Mouse (Mus musculus) heart, adult 2 months (tissue): Measurements from ENCODE around the gene Rgs3. TPM values are rescaled to one million over a fixed set of nuclear protein-coding genes. Genes with fewer than 3 reads are reported as not detected.

Source experiments
- DNase-seq, 2 experiments: peaks; one replicate each; pipeline ENCODE4 v3.0.0; 2021
- H3K27ac ChIP-seq: fragments of 200-600 bp; 2 replicates; pipeline ENCODE4 v1.8.1; 2022
- H3K27me3 ChIP-seq: fragments of 200-500 bp; 2 replicates; pipeline ENCODE4 v1.6.1; 2012; ENCODE audit warnings: mild to moderate bottlenecking, low read length, inconsistent platforms, mixed read lengths; ENCODE audit not compliant: control insufficient read depth, insufficient read depth
- H3K36me3 ChIP-seq: fragments of 200-500 bp; 2 replicates; pipeline ENCODE4 v1.6.1; 2012; ENCODE audit warnings: low read length, inconsistent platforms; ENCODE audit not compliant: control insufficient read depth, insufficient read depth
- H3K4me1 ChIP-seq: fragments of 200-500 bp; 2 replicates; pipeline ENCODE4 v1.6.1; 2011; ENCODE audit warnings: low read length; ENCODE audit not compliant: control insufficient read depth, insufficient read depth
- H3K4me3 ChIP-seq: fragments of 200-600 bp; 2 replicates; pipeline ENCODE4 v1.8.1; 2022
- H3K79me2 ChIP-seq: fragments of 200-500 bp; replicated peaks from 2 replicates; pipeline ENCODE4 v1.6.1; 2012; ENCODE audit warnings: mild to moderate bottlenecking, inconsistent platforms, low read length, moderate library complexity, mixed read lengths; ENCODE audit not compliant: control insufficient read depth, insufficient read depth
- H3K9ac ChIP-seq: fragments of 200-500 bp; 2 replicates; pipeline ENCODE4 v1.6.1; 2012; ENCODE audit warnings: low read depth, mild to moderate bottlenecking, control low read depth, inconsistent platforms, low read length, mixed read lengths
- CTCF ChIP-seq: fragments of 200-600 bp; IDR thresholded peaks from 2 replicates; pipeline ENCODE4 v1.8.1; 2022; ENCODE audit warnings: antibody characterized with exemption, mild to moderate bottlenecking, moderate library complexity
- EP300 ChIP-seq: fragments of 200-500 bp; IDR thresholded peaks from 2 replicates; pipeline ENCODE4 v1.6.1; 2011; ENCODE audit warnings: low read depth, low read length, control low read depth; ENCODE audit not compliant: insufficient read depth
- POLR2A ChIP-seq: fragments of 200-500 bp; IDR thresholded peaks from 2 replicates; pipeline ENCODE4 v1.6.1; 2011; ENCODE audit warnings: mild to moderate bottlenecking, low read depth, low read length, control low read depth; ENCODE audit not compliant: insufficient read depth
- WGBS: fragments of 180-500 bp; shearing (Covaris S2); methylation state at CpG from one replicate; pipeline ENCODE4 v1.1.7; 2018; 5-methylcytosine and 5-hydroxymethylcytosine counted together
- intact Hi-C: fragments of 180-260 bp; cut with DNase I; formaldehyde crosslinking; loops from one replicate; pipeline ENCODE4 v1.15.1; 2025
- polyA plus RNA-seq: library from polyadenylated mRNA; depleted of rRNA; stranded (reverse); fragments of >200 nt; gene quantifications from 2 replicates; pipeline ENCODE4 v1.2.3, GENCODE M21; 2012
- total RNA-seq, 2 experiments: library from RNA; stranded (reverse); gene quantifications; 2 replicates each; pipeline ENCODE4 v1.2.3; 2021

Gene Rgs3
- total and polyA plus RNA-seq, 3 experiments = 23.5 to 48.1 (median 33.7) TPM

GRCm38 (mm10) chr4:62634840-62635239 lies 75.2 kb downstream of the Rgs3 start:
- Histone ChIP-seq H3K27ac (peak overlapping the region; percentile 70), H3K9ac (no peak overlapping the region), H3K4me1 (peaks cover 32% of the 10 kb centered on the region), H3K36me3 (peaks cover 19% of the 10 kb centered on the region), H3K27me3 (no peaks in the 10 kb centered on the region), H3K79me2 (no peaks in the 10 kb centered on the region), H3K4me3 (no peak overlapping the region)
- TF ChIP-seq POLR2A = no peak
- no peak for TF ChIP-seq EP300
- TF ChIP-seq CTCF = no peak
- intact Hi-C loops = no loop called here
- DNase-seq = no peak
- 41% methylated on average over 2 of the region's 2 CpGs for WGBS

- Histone ChIP-seq H3K4me1 (peaks cover 30% of the 10 kb centered on the region), H3K4me3 (no peak overlapping the region), H3K9ac (no peak overlapping the region), H3K36me3 (peaks cover 29% of the 10 kb centered on the region), H3K79me2 (no peaks in the 10 kb centered on the region), H3K27me3 (no peaks in the 10 kb centered on the region), H3K27ac (0 out of 2 replicates have a peak overlapping the region, but pooled peaks have one; percentile 70)
- TF ChIP-seq EP300 (no peak), POLR2A (no peak), CTCF (no peak)
- intact Hi-C loops = no loop called here
- DNase-seq = no peak
- whole genome bisulfite sequencing = 83% methylated on average over 6 of the region's 6 CpGs
Observed at GRCm38 (mm10) chr4:62636047-62636446, 76.4 kb downstream of the Rgs3 start.

GRCm38 (mm10) chr4:62637856-62638604 lies 78.4 kb downstream of the Rgs3 start:
- Histone ChIP-seq H3K27me3 (no peaks in the 10 kb centered on the region), H3K36me3 (peaks cover 41% of the 10 kb centered on the region), H3K27ac (peak overlapping the region; percentile 45), H3K4me1 (peaks cover 36% of the 10 kb centered on the region), H3K9ac (no peak overlapping the region), H3K4me3 (no peak overlapping the region), H3K79me2 (no peaks in the 10 kb centered on the region)
- DNase-seq = no peak
- TF ChIP-seq POLR2A (no peak), EP300 (no peak), CTCF (no peak)
- 68% methylated on average over 4 of the region's 4 CpGs for WGBS
- intact Hi-C loops = no loop called here

- intact Hi-C loops = loop anchor here (2.0 kb wide), 1 partner anchor 22 kb away; no protein-coding TSS in a partner anchor
- Histone ChIP-seq H3K27me3 (no peaks in the 10 kb centered on the region), H3K4me1 (peaks cover 37% of the 10 kb centered on the region), H3K9ac (peak overlapping the region; percentile 27), H3K79me2 (no peaks in the 10 kb centered on the region), H3K4me3 (peak overlapping the region; percentile 5; the same call in 1 of the 2 replicates), H3K27ac (peak overlapping the region; percentile 77), H3K36me3 (peaks cover 35% of the 10 kb centered on the region)
- 34% methylated on average over 15 of the region's 15 CpGs for WGBS
- no peak for DNase-seq
- TF ChIP-seq EP300 (no peak), POLR2A (0 out of 2 replicates have a peak, but pooled peaks have one; percentile 43), CTCF (peak; percentile 52)
Observed at GRCm38 (mm10) chr4:62640496-62641229, 81.0 kb downstream of the Rgs3 start.

- Histone ChIP-seq H3K4me3 (no peak overlapping the region), H3K27me3 (no peaks in the 10 kb centered on the region), H3K9ac (no peak overlapping the region; the same call in 1 of the 2 replicates), H3K36me3 (peaks cover 36% of the 10 kb centered on the region), H3K79me2 (no peaks in the 10 kb centered on the region), H3K4me1 (peaks cover 40% of the 10 kb centered on the region), H3K27ac (peak overlapping the region; percentile 77)
- peak in 1 of 2 experiments; percentile 60 for DNase-seq
- TF ChIP-seq EP300 (0 out of 2 replicates have a peak, but pooled peaks have one; percentile 15), POLR2A (no peak), CTCF (no peak)
- intact Hi-C loops = loop anchor here (2.0 kb wide), 1 partner anchor 22 kb away; no protein-coding TSS in a partner anchor
- WGBS = 42% methylated on average over 11 of the region's 11 CpGs
Observed at GRCm38 (mm10) chr4:62641230-62641589, 81.6 kb downstream of the Rgs3 start.
